Mouse (Mus musculus): ENCODE measurements around the gene Fsd1.

Gene Fsd1

GRCm38 (mm10) chr17:56030238-56030870 is 44.0 kb downstream of the Fsd1 start:
- DNase-seq (ENCODE audit: low spot score in 2 of 2): no peak

GRCm38 (mm10) chr17:56030919-56031318 is 44.6 kb downstream of the Fsd1 start:
- no peak for DNase-seq (ENCODE audit: low spot score in 2 of 2)

- no peak for DNase-seq (ENCODE audit: low spot score in 2 of 2)
Measured at GRCm38 (mm10) chr17:56031431-56031830, 45.1 kb downstream of the Fsd1 start.

GRCm38 (mm10) chr17:56032127-56032733 is 45.9 kb downstream of the Fsd1 start:
- DNase-seq (ENCODE audit: low spot score in 2 of 2): no peak

GRCm38 (mm10) chr17:56032831-56033230 is 46.5 kb downstream of the Fsd1 start:
- DNase-seq (ENCODE audit: low spot score in 2 of 2): no peak

- no peak for DNase-seq (ENCODE audit: low spot score in 2 of 2)
Measured at GRCm38 (mm10) chr17:56034040-56034725, 47.9 kb downstream of the Fsd1 start.

GRCm38 (mm10) chr17:56034726-56035100 is 48.4 kb downstream of the Fsd1 start:
- DNase-seq (ENCODE audit: low spot score in 2 of 2): no peak

- no peak for DNase-seq (ENCODE audit: low spot score in 2 of 2)
Measured at GRCm38 (mm10) chr17:56035216-56035615, 48.9 kb downstream of the Fsd1 start.

GRCm38 (mm10) chr17:56036176-56036900 is 50.0 kb downstream of the Fsd1 start, which contains the start of gene Sh3gl1:
Gene Sh3gl1 (minus strand): TSS chr17:56036635.
- peak; percentile 100 for DNase-seq (ENCODE audit: low spot score in 2 of 2)

GRCm38 (mm10) chr17:56036901-56037287 is 50.6 kb downstream of the Fsd1 start:
- no peak for DNase-seq (ENCODE audit: low spot score in 2 of 2)

- no peak for DNase-seq (ENCODE audit: low spot score in 2 of 2)
Measured at GRCm38 (mm10) chr17:56038583-56039261, 52.4 kb downstream of the Fsd1 start.

GRCm38 (mm10) chr17:56039345-56039744 is 53.0 kb downstream of the Fsd1 start:
- DNase-seq (ENCODE audit: low spot score in 2 of 2): no peak

GRCm38 (mm10) chr17:56040030-56040856 is 53.9 kb downstream of the Fsd1 start, which contains the start of gene Chaf1a:
Gene Chaf1a (plus strand): TSS chr17:56040439.
- DNase-seq (ENCODE audit: low spot score in 2 of 2): peak; percentile 95 to 97

GRCm38 (mm10) chr17:56040857-56041163 is 54.5 kb downstream of the Fsd1 start:
- DNase-seq (ENCODE audit: low spot score in 2 of 2): no peak

Measured in cerebellum, postnatal 4 days (tissue).